Mouse (Mus musculus): ENCODE results near the gene Kitl. TPM values are rescaled to one million over a fixed set of nuclear protein-coding genes. Genes with fewer than 3 reads are reported as not detected.

The Kitl gene
- polyA plus RNA-seq, 1 experiment from 2014 or later: 43.4 TPM

- Histone ChIP-seq H3K4me3 (replicated peaks; ENCODE audit: low read length) (no peak overlapping the region), H3K27me3 (replicated peaks; ENCODE audit: control insufficient read depth, insufficient read depth, low read length) (no peaks in the 10 kb centered on the region), H3K27ac (ENCODE audit: low read length) (no peak overlapping the region), H3K9me3 (ENCODE audit: control insufficient read depth, low read length) (no peaks in the 10 kb centered on the region), H3K4me1 (replicated peaks; ENCODE audit: control insufficient read depth, insufficient read depth, low read length) (peaks cover 9% of the 10 kb centered on the region), H3K36me3 (ENCODE audit: control insufficient read depth, insufficient read depth) (no peaks in the 10 kb centered on the region), H3K9ac (replicated peaks; ENCODE audit: low read depth, low read length) (no peak overlapping the region), H3K4me2 (ENCODE audit: low read length) (no peak overlapping the region)
- whole genome bisulfite sequencing: 94% methylated on average over 5 of the region's 5 CpGs
- no peak for ATAC-seq
Observed at GRCm38 (mm10) chr10:100124452-100124851, 109.0 kb downstream of the Kitl start.

- peak overlapping the region; percentile 10 for H3K4me3 ChIP-seq (replicated peaks; ENCODE audit: low read length)
- WGBS: 9% methylated on average over 23 of the region's 23 CpGs
- H3K9ac ChIP-seq (replicated peaks; ENCODE audit: low read depth, low read length): 0 out of 2 replicates have a peak overlapping the region, but pooled peaks have one; percentile 2
- peak; percentile 86 for ATAC-seq
- no peak overlapping the region for H3K27ac ChIP-seq (ENCODE audit: low read length)
- no peaks in the 10 kb centered on the region for H3K36me3 ChIP-seq (ENCODE audit: control insufficient read depth, insufficient read depth)
- no peaks in the 10 kb centered on the region for H3K27me3 ChIP-seq (replicated peaks; ENCODE audit: control insufficient read depth, insufficient read depth, low read length)
- H3K4me2 ChIP-seq (ENCODE audit: low read length): peak overlapping the region; percentile 38
- H3K4me1 ChIP-seq (replicated peaks; ENCODE audit: control insufficient read depth, insufficient read depth, low read length): peaks cover 9% of the 10 kb centered on the region
- no peaks in the 10 kb centered on the region for H3K9me3 ChIP-seq (ENCODE audit: control insufficient read depth, low read length)
Observed at GRCm38 (mm10) chr10:100127837-100128743, 112.7 kb downstream of the Kitl start.

GRCm38 (mm10) chr10:100131657-100132056 is 116.2 kb downstream of the Kitl start:
- no peak for ATAC-seq

GRCm38 (mm10) chr10:100132304-100132703 is 116.9 kb downstream of the Kitl start:
- Histone ChIP-seq H3K27me3 (replicated peaks; ENCODE audit: control insufficient read depth, insufficient read depth, low read length) (no peaks in the 10 kb centered on the region), H3K27ac (ENCODE audit: low read length) (no peak overlapping the region), H3K9ac (replicated peaks; ENCODE audit: low read depth, low read length) (no peak overlapping the region), H3K9me3 (ENCODE audit: control insufficient read depth, low read length) (no peaks in the 10 kb centered on the region), H3K36me3 (ENCODE audit: control insufficient read depth, insufficient read depth) (no peaks in the 10 kb centered on the region), H3K4me3 (replicated peaks; ENCODE audit: low read length) (no peak overlapping the region), H3K4me2 (ENCODE audit: low read length) (no peak overlapping the region), H3K4me1 (replicated peaks; ENCODE audit: control insufficient read depth, insufficient read depth, low read length) (peaks cover 9% of the 10 kb centered on the region)
- WGBS: 73% methylated on average over 1 of the region's 1 CpGs
- no peak for ATAC-seq

More at GRCm38 (mm10) chr10:100131657-100132056, 116.2 kb downstream of the Kitl start:
- 62% methylated on average over 4 of the region's 4 CpGs for WGBS
- Histone ChIP-seq H3K36me3 (ENCODE audit: control insufficient read depth, insufficient read depth) (no peaks in the 10 kb centered on the region), H3K27me3 (replicated peaks; ENCODE audit: control insufficient read depth, insufficient read depth, low read length) (no peaks in the 10 kb centered on the region), H3K4me3 (replicated peaks; ENCODE audit: low read length) (no peak overlapping the region), H3K27ac (ENCODE audit: low read length) (no peak overlapping the region), H3K9me3 (ENCODE audit: control insufficient read depth, low read length) (no peaks in the 10 kb centered on the region), H3K4me1 (replicated peaks; ENCODE audit: control insufficient read depth, insufficient read depth, low read length) (peaks cover 9% of the 10 kb centered on the region), H3K4me2 (ENCODE audit: low read length) (no peak overlapping the region), H3K9ac (replicated peaks; ENCODE audit: low read depth, low read length) (no peak overlapping the region)

GRCm38 (mm10) chr10:100138552-100138951 is 123.1 kb downstream of the Kitl start:
- WGBS: 81% methylated on average over 3 of the region's 3 CpGs
- Histone ChIP-seq H3K27ac (ENCODE audit: low read length) (no peak overlapping the region), H3K4me1 (replicated peaks; ENCODE audit: control insufficient read depth, insufficient read depth, low read length) (no peaks in the 10 kb centered on the region), H3K4me2 (ENCODE audit: low read length) (no peak overlapping the region), H3K36me3 (ENCODE audit: control insufficient read depth, insufficient read depth) (no peaks in the 10 kb centered on the region), H3K27me3 (replicated peaks; ENCODE audit: control insufficient read depth, insufficient read depth, low read length) (no peaks in the 10 kb centered on the region), H3K9ac (replicated peaks; ENCODE audit: low read depth, low read length) (no peak overlapping the region), H3K4me3 (replicated peaks; ENCODE audit: low read length) (no peak overlapping the region), H3K9me3 (ENCODE audit: control insufficient read depth, low read length) (no peaks in the 10 kb centered on the region)
- ATAC-seq: no peak

GRCm38 (mm10) chr10:100148123-100148522 is 132.7 kb downstream of the Kitl start:
- H3K27ac ChIP-seq (ENCODE audit: low read length): no peak overlapping the region
- H3K4me2 ChIP-seq (ENCODE audit: low read length): no peak overlapping the region
- no peaks in the 10 kb centered on the region for H3K36me3 ChIP-seq (ENCODE audit: control insufficient read depth, insufficient read depth)
- WGBS: 93% methylated on average over 6 of the region's 6 CpGs
- no peaks in the 10 kb centered on the region for H3K27me3 ChIP-seq (replicated peaks; ENCODE audit: control insufficient read depth, insufficient read depth, low read length)
- ATAC-seq: no peak
- no peaks in the 10 kb centered on the region for H3K9me3 ChIP-seq (ENCODE audit: control insufficient read depth, low read length)
- no peak overlapping the region for H3K9ac ChIP-seq (replicated peaks; ENCODE audit: low read depth, low read length)
- no peak overlapping the region for H3K4me3 ChIP-seq (replicated peaks; ENCODE audit: low read length)
- no peaks in the 10 kb centered on the region for H3K4me1 ChIP-seq (replicated peaks; ENCODE audit: control insufficient read depth, insufficient read depth, low read length)

Small RNA genes lying within 50 kb of the gene (microRNA-seq; reads per million reads assigned to microRNA genes)
- gene Gm22918 (not detected), gene Gm25287 (not detected)

All from forebrain, embryonic 16.5 days (tissue).